Mouse (Mus musculus): ENCODE data around the gene Cenpf.

GRCm38 (mm10) chr1:189644700-189645345 lies 43.1 kb downstream of the Cenpf start:
- no peak for TF ChIP-seq EP300 (IDR thresholded peaks at IDR 0.05; ENCODE audit: low read depth)
- no peak for TF ChIP-seq CTCF (IDR thresholded peaks at IDR 0.05; ENCODE audit: low read depth)

All from liver, embryonic 14.5 days (tissue).